Mouse (Mus musculus) urinary bladder, postnatal 4 days (tissue): ENCODE measurements around the gene Haus8.
"Not testable (repeated sequence)": the region's sequence is repeated elsewhere in the genome, so short reads cannot be mapped to it uniquely, and the experiment has no call there.

Experiments used
- DNase-seq, 2 experiments: peaks; one replicate each; pipeline ENCODE4 v3.0.0; 2021 to 2022; ENCODE audit warnings: low spot score in 2 of 2

Gene Haus8

GRCm38 (mm10) chr8:71272286-71273150 is at the start of gene Haus8, which contains the start of gene Myo9b:
Gene Haus8, minus strand, starts transcription at chr8:71272934.
Gene Myo9b, plus strand, starts transcription at chr8:71272714.
- peak; percentile 97 for DNase-seq

GRCm38 (mm10) chr8:71319760-71320159 is 47.0 kb upstream of the Haus8 start:
- DNase-seq, result not testable (repeated sequence)

- DNase-seq, result not testable (repeated sequence)
Measured at GRCm38 (mm10) chr8:71318610-71319009, 45.9 kb upstream of the Haus8 start.

DNA sequence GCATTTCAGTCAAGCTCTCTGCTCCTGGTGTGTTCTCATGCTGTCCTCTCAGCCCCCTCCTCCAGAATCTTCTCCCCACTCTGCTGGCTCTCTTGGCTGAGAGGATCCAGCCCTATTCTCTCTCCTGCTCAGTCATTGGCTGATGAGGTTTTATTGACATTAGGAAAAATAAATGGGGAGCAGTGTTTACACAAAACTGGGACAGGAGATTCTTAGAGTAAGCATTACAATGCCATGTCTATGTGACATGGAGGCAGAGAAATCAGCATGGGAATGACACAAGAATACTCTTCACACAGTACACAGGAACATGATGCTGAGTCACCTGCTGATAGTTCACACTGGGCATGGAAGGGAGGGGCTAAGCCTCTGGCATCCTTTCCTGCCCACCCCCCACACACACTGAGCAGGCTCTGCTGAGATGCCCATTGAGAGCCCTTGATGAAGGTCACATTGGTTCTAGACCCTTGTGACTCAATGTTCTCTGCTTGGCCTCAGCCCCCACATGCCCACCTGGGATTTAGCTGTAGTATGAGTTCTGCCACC is 43.8 kb upstream of the Haus8 start:
- DNase-seq, result no peak

DNA sequence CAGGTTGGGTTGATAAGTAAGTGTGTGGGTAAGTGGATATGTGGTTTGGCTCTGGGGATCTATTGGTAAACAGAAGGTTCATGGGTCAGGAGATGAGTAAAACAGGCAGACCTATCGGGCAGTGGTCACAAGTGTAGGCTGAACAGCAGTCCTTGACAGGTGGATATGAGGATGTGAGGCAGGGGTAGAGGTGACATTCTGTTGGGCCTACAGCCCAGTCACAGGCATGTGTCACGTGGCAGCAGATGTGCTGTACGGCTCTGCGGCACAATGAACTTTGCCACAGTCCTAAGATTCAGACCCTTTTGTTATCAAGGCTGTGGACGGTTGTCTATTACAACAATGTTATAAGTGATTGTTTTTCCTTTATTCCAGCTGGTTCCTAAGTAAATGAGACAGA is 43.2 kb upstream of the Haus8 start:
- DNase-seq, result no peak

DNA sequence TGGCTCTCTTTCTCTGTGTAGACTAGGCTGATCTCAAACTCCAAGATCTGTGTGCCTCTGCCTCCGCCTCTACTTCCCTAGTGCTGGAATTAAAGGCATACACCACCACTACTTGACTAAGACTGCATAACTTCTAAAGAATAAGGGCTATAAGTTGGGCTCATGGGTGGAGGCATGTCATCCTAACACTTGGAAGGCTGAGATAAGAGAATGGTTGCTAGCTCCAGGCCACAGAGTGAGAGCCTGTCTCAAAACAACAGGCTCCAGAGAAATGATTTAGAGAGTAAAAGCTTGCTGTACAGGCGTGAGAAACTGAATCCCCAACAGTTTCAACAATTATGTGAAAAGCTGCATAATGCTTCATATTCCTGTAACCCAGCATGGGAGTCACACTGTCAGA is 41.2 kb upstream of the Haus8 start:
- DNase-seq, result no peak

DNA sequence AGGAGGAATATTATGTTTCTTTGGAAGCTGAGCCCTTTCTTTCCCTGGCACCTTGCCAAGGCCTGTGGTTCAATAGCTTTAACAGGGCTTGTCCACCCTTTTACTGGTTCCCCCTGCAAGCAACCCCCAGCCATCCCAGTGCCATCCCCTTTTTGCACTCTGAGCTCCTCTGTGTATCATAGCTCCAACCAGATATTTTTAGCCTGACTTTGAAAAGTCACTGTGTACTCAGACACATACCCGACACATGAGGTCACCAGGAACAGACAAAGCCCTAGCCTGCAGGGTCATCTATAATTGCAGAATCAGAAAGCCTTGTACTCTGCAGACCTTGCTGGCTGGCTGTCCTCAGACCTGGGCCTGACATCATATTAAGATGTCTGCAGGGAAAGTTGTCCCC is 40.0 kb upstream of the Haus8 start:
- DNase-seq, result peak in 1 of 2 experiments; percentile 29

DNA sequence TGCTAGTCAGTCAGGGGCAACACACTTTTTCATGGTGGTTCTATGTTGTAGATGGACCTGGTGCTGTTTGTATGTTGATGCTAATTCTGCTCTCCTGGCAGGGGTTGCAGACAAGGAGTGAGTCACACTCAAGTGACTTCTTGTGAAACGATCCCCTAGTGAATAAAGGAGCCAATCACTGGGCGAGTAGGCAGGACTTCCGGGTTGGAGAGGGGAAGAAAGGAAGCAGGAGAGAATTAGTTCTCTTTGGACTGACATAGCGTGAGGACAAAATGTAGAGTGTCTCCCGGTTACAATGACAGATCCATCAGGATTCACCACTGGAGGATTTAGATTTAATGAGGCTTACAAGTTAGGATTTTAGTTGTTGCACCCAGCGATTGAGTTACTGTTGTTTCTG is 37.7 kb upstream of the Haus8 start:
- DNase-seq, result no peak

- no peak for DNase-seq
Measured at GRCm38 (mm10) chr8:71307913-71308312, 35.2 kb upstream of the Haus8 start.

DNA sequence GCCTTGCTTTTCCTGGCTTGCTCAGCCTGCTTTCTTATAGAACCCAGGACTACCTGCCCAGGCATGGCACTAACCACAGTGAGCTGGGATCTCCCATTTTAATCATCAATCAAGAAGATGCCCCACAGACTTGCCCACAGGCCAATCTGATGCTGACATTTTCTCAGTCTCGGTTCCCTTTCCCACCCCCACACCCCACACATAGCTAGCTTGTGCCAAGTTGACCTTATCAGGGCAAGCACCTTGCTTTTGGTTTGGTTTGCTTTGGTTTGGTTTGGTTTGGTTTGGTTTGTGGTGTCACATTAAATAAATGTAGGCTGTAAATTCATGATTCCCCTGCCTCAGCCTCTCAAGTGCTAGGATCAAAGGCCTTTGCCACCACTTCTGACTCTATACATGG is 34.6 kb upstream of the Haus8 start:
- no peak for DNase-seq

GRCm38 (mm10) chr8:71305988-71306387 is 33.3 kb upstream of the Haus8 start:
- DNase-seq, result no peak

DNA sequence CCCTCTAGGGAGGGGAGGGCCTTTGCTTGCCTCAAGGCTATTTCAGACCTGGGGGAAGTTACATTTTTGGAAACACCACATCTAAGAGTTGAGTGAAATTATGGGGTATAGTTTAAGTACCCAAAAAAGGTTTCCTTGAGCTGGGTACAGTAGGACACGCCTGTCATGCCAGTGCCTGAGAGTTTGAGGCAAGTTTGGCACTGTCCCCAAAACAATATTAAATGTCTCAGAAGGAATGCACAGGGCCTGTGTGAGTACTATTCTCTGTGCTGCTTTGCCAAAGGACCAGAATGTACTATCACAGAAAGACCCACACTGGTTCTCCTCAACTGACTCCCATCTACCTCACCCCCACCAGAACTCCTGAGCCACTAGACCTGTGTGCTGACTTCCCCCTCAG is 30.9 kb upstream of the Haus8 start:
- DNase-seq, result no peak

GRCm38 (mm10) chr8:71302788-71303187 is 30.1 kb upstream of the Haus8 start:
- DNase-seq, result no peak

DNA sequence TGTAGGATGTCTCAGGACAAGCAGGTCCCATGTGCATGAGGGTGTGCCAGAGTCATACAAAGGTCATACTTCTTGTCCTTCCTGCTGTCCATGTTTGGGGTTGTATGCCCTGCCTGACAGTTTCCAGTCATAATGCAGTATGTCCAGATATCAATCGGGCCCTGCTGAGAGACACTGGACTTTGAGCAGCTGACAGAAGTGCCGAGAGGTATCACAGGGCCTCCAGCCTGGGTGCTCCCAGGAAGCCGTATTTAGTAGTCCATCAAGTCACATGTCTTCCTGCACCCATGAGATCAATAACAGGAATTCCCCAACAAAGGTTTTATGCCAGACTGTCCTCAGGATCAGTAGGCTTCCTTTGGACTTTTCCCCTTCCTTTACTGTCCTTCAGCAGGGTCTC is 27.0 kb upstream of the Haus8 start:
- no peak for DNase-seq

GRCm38 (mm10) chr8:71297439-71297838 is 24.7 kb upstream of the Haus8 start:
- DNase-seq, result no peak

DNA sequence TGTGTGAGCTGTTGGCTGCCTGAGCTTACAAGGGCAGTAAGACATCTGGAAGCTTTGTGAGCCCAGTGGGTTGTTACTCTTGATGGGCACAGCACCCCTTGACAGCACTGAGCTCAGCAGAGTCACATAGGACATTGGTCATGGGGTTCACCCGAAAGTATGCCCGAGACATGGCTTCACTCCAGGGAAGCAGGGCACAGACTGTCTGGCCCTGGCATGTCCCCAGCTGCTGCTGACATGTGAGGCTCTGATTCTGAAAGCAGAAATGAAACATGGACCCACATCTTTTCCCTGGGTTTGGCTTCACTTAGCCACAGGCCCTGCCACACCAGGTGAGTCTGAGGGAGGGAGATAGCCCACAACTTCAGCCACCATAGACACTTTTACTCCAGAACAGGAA is 24.1 kb upstream of the Haus8 start:
- DNase-seq, result no peak

- DNase-seq, result no peak
Measured at GRCm38 (mm10) chr8:71296188-71296621, 23.5 kb upstream of the Haus8 start.

GRCm38 (mm10) chr8:71293930-71294329 is 21.2 kb upstream of the Haus8 start:
- DNase-seq, result not testable (repeated sequence)

- DNase-seq, result no peak
Measured at GRCm38 (mm10) chr8:71291351-71291750, 18.6 kb upstream of the Haus8 start.

DNA sequence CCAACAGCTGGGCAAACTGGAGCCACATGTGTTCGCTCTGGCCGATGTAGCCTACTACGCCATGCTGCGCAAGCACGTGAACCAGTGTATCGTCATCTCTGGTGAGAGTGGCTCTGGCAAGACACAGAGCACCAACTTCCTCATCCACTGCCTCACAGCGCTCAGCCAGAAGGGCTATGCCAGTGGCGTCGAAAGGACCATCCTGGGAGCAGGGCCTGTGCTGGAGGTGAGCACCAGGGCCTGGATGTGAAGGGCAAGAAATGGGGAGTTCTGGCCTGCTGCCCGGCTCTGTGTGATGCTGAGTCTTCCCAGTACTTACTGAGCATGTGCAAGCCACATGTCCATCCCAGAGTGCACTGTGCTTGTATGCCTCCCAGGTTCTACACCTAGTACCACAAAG is 18.2 kb upstream of the Haus8 start:
- no peak for DNase-seq

DNA sequence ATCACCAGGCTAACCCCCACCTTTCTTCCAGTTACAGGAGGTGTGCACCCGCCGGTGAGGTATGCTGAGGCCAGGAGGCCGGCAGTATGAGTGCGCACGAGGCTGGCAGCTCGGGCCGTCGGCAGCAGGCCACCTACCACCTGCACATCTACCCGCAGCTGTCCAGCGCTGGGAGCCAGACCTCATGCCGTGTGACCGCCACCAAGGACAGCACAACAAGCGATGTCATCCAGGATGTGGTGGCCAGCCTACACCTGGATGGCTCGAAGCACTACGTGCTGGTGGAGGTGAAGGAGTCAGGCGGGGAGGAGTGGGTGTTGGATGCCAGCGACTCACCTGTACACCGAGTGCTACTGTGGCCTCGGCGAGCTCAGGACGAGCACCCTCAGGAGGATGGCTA is 17.5 kb upstream of the Haus8 start:
- no peak for DNase-seq

GRCm38 (mm10) chr8:71289098-71289497 is 16.4 kb upstream of the Haus8 start:
- DNase-seq, result no peak

GRCm38 (mm10) chr8:71288441-71288949 is 15.8 kb upstream of the Haus8 start:
- no peak for DNase-seq
